Mouse (Mus musculus): ENCODE results near the gene Asxl2. TPM values are rescaled to one million over a fixed set of nuclear protein-coding genes. Genes with fewer than 3 reads are reported as not detected.
"Not testable (repeated sequence)": the region's sequence is repeated elsewhere in the genome, so short reads cannot be mapped to it uniquely, and the experiment has no call there.

The Asxl2 gene
- polyA plus RNA-seq, 1 experiment from 2014 or later: 11.8 TPM

DNA sequence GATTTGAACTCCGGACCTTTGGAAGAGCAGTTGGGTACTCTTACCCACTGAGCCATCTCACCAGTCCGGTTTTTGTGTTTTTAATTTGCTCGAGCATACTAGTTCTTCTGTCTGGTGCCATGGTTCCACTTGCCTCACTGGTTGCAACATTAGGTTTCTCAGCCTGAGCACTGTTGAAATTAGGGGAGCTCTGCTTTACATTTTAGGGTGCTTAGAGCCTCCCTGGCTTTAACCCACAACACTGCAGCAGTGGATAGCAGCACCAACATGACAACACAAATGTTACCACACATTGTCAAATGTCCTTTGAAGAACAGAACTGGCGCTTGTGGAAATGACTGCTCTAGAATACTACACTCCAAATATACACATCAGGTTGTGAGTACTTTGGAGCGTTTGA lies 98.9 kb downstream of the Asxl2 start:
- ATAC-seq (ENCODE audit: low FRiP score) (no peak), DNase-seq (ENCODE audit: low spot score) (no peak)
- Histone ChIP-seq H3K9ac (no peak overlapping the region), H3K4me2 (replicated peaks) (no peak overlapping the region), H3K9me3 (ENCODE audit: control insufficient read depth, low read length) (no peaks in the 10 kb centered on the region), H3K4me1 (replicated peaks; ENCODE audit: control insufficient read depth, insufficient read depth, low read length) (no peaks in the 10 kb centered on the region), H3K36me3 (replicated peaks; ENCODE audit: control insufficient read depth, insufficient read depth) (no peaks in the 10 kb centered on the region), H3K27ac (no peak overlapping the region), H3K4me3 (replicated peaks; ENCODE audit: low read length) (no peak overlapping the region), H3K27me3 (ENCODE audit: control insufficient read depth, insufficient read depth, low read length) (no peaks in the 10 kb centered on the region)
- WGBS: 94% methylated on average over 5 of the region's 5 CpGs

DNA sequence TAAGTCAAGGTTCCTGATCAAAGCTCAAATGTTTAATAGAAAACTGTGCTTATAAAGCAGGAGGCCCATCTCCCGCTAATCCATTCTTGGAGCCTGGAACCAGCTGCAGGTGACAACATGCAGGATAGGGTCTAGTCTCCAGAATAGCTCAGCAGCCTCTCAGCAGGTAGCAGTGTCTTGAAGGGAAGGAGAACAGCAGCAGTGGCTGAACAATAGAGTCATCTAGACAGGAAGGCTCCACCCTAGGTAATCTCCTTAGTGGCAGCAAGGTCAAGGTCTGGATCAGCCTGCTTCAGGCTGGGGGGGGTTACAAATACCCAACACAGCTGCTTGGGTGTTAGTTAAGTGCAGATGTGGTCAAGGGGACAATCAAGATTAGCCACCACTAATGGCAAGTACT lies 108.8 kb downstream of the Asxl2 start:
- not testable (repeated sequence) for H3K36me3 ChIP-seq (replicated peaks; ENCODE audit: control insufficient read depth, insufficient read depth); H3K27ac ChIP-seq; H3K27me3 ChIP-seq (ENCODE audit: control insufficient read depth, insufficient read depth, low read length); H3K4me1 ChIP-seq (replicated peaks; ENCODE audit: control insufficient read depth, insufficient read depth, low read length); H3K9ac ChIP-seq; ATAC-seq (ENCODE audit: low FRiP score); H3K4me2 ChIP-seq (replicated peaks); H3K9me3 ChIP-seq (ENCODE audit: control insufficient read depth, low read length); H3K4me3 ChIP-seq (replicated peaks; ENCODE audit: low read length); DNase-seq (ENCODE audit: low spot score)
- 96% methylated on average over 1 of the region's 1 CpGs for WGBS

DNA sequence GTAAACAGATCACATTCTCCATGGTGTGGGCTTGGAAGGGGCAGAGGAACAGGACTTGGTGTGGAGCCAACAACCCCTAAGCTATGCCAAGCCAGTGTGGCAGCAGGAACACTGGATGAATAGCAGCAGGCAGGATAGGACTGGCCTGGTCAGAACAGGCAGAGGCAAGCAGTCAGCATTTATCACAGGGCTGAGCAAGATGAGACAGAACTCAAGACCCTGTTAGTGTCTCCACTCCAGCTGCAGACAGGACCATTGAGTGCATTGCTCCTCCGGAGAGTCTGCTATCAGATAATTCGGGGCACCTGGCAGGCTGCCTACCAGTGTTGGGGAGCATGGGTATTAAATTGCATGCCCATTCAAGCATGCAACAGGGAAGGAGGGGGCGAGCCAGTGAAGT lies 111.0 kb downstream of the Asxl2 start:
- Histone ChIP-seq H3K4me1 (replicated peaks; ENCODE audit: control insufficient read depth, insufficient read depth, low read length) (no peaks in the 10 kb centered on the region), H3K4me3 (replicated peaks; ENCODE audit: low read length) (no peak overlapping the region), H3K27ac (no peak overlapping the region), H3K36me3 (replicated peaks; ENCODE audit: control insufficient read depth, insufficient read depth) (no peaks in the 10 kb centered on the region), H3K4me2 (replicated peaks) (no peak overlapping the region), H3K9me3 (ENCODE audit: control insufficient read depth, low read length) (no peaks in the 10 kb centered on the region), H3K27me3 (ENCODE audit: control insufficient read depth, insufficient read depth, low read length) (no peaks in the 10 kb centered on the region), H3K9ac (no peak overlapping the region)
- whole genome bisulfite sequencing: 65% methylated on average over 3 of the region's 3 CpGs
- DNase-seq (ENCODE audit: low spot score) (peak; percentile 25), ATAC-seq (ENCODE audit: low FRiP score) (peak; percentile 81; the same call in 1 of the 2 replicates)

DNA sequence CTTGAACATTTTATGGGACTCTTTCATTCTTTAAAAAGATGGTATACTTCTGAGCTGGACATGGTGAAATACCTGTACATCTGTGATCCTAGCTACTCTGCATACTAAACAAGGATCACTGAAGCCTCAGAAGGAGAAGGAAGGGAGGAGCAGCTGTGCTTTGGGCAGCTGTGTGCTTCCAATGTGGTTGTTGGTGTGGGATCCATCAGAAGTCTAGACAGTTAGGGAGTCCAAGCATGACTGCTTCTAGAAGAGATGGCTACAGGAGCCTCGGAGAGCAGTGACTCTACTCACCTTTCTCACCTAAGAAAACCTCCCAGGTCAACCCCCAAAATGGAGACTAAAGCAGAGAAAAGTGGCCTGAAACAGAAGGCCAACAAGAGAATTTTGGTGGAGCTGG lies 111.4 kb downstream of the Asxl2 start:
- Histone ChIP-seq H3K9ac (no peak overlapping the region), H3K27me3 (ENCODE audit: control insufficient read depth, insufficient read depth, low read length) (no peaks in the 10 kb centered on the region), H3K36me3 (replicated peaks; ENCODE audit: control insufficient read depth, insufficient read depth) (no peaks in the 10 kb centered on the region), H3K9me3 (ENCODE audit: control insufficient read depth, low read length) (no peaks in the 10 kb centered on the region), H3K4me3 (replicated peaks; ENCODE audit: low read length) (no peak overlapping the region), H3K27ac (no peak overlapping the region), H3K4me2 (replicated peaks) (no peak overlapping the region), H3K4me1 (replicated peaks; ENCODE audit: control insufficient read depth, insufficient read depth, low read length) (no peaks in the 10 kb centered on the region)
- DNase-seq (ENCODE audit: low spot score): no peak
- ATAC-seq (ENCODE audit: low FRiP score): no peak
- WGBS: 85% methylated on average over 1 of the region's 1 CpGs

DNA sequence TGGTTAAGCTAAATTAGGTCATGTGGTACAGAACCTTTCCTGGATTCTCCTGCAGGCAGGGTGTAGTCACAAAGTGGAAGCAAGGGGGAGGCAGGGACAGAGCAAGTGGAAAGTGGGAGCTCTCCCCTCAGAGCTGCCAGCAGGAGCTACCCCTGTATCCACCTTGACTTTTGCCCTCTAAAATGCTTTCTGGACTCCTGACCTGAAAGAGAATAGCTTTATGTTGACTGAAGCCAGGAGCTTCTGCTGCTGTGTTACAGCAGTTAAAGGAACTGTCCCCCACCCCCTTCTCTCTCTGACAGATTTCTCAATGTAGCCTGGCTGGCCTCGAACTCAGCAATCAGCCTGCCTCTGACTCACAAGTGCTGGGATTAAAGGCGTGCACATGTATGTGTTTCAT lies 112.9 kb downstream of the Asxl2 start:
- no peak for DNase-seq (ENCODE audit: low spot score)
- H3K9me3 ChIP-seq (ENCODE audit: control insufficient read depth, low read length): no peaks in the 10 kb centered on the region
- WGBS: 81% methylated on average over 2 of the region's 2 CpGs
- no peaks in the 10 kb centered on the region for H3K4me1 ChIP-seq (replicated peaks; ENCODE audit: control insufficient read depth, insufficient read depth, low read length)
- no peak overlapping the region for H3K9ac ChIP-seq
- no peak overlapping the region for H3K4me2 ChIP-seq (replicated peaks)
- no peaks in the 10 kb centered on the region for H3K27me3 ChIP-seq (ENCODE audit: control insufficient read depth, insufficient read depth, low read length)
- no peak for ATAC-seq (ENCODE audit: low FRiP score)
- no peaks in the 10 kb centered on the region for H3K36me3 ChIP-seq (replicated peaks; ENCODE audit: control insufficient read depth, insufficient read depth)
- no peak overlapping the region for H3K27ac ChIP-seq
- H3K4me3 ChIP-seq (replicated peaks; ENCODE audit: low read length): no peak overlapping the region

DNA sequence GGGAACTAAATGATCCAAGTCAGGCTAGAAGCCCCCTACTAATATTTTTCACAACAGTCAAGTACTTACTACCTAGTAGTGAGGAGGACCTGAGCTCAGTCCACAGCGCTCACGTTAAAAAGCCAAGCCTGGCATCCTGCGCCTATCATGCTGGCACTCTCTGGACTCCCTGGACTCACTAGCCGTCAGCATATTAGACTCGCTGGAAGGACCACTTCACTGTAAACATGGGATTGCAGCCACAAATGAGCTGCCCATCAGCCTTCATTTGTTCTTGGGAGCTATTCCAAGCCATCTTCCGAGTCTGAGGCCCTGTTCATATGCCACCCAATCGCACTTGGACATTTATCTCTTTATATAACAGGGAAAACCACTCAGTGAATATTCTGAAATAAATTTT lies 114.2 kb downstream of the Asxl2 start:
- 93% methylated on average over 7 of the region's 7 CpGs for WGBS
- no peaks in the 10 kb centered on the region for H3K27me3 ChIP-seq (ENCODE audit: control insufficient read depth, insufficient read depth, low read length)
- no peaks in the 10 kb centered on the region for H3K9me3 ChIP-seq (ENCODE audit: control insufficient read depth, low read length)
- H3K9ac ChIP-seq: no peak overlapping the region
- DNase-seq (ENCODE audit: low spot score): no peak
- no peaks in the 10 kb centered on the region for H3K36me3 ChIP-seq (replicated peaks; ENCODE audit: control insufficient read depth, insufficient read depth)
- no peak for ATAC-seq (ENCODE audit: low FRiP score)
- no peak overlapping the region for H3K4me2 ChIP-seq (replicated peaks)
- no peaks in the 10 kb centered on the region for H3K4me1 ChIP-seq (replicated peaks; ENCODE audit: control insufficient read depth, insufficient read depth, low read length)
- H3K4me3 ChIP-seq (replicated peaks; ENCODE audit: low read length): no peak overlapping the region
- no peak overlapping the region for H3K27ac ChIP-seq

DNA sequence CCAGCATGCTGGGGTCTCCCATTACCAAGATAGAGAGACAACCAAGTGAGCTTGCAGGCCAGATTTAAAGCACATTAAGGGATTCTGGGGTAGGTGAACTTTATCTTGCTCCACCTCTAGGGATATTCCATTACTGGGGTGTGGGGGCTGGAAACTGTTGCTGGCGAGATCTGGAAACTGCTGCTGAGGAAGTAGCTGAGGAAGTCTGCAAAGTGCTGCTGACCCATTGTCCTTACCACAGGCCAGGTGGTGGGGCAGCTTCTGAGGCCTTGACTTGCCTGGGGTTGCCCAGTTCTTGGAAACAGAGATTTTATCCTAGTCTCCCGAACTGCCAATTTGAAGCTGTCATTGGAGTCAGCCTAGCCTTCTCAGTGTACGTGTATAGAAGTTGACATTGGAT lies 118.8 kb downstream of the Asxl2 start:
- Histone ChIP-seq H3K4me2 (replicated peaks) (no peak overlapping the region), H3K9ac (no peak overlapping the region), H3K27ac (no peak overlapping the region), H3K4me1 (replicated peaks; ENCODE audit: control insufficient read depth, insufficient read depth, low read length) (no peaks in the 10 kb centered on the region), H3K36me3 (replicated peaks; ENCODE audit: control insufficient read depth, insufficient read depth) (no peaks in the 10 kb centered on the region), H3K27me3 (ENCODE audit: control insufficient read depth, insufficient read depth, low read length) (no peaks in the 10 kb centered on the region), H3K9me3 (ENCODE audit: control insufficient read depth, low read length) (no peaks in the 10 kb centered on the region), H3K4me3 (replicated peaks; ENCODE audit: low read length) (no peak overlapping the region)
- DNase-seq (ENCODE audit: low spot score) (no peak), ATAC-seq (ENCODE audit: low FRiP score) (no peak)
- WGBS: 85% methylated on average over 3 of the region's 3 CpGs

DNA sequence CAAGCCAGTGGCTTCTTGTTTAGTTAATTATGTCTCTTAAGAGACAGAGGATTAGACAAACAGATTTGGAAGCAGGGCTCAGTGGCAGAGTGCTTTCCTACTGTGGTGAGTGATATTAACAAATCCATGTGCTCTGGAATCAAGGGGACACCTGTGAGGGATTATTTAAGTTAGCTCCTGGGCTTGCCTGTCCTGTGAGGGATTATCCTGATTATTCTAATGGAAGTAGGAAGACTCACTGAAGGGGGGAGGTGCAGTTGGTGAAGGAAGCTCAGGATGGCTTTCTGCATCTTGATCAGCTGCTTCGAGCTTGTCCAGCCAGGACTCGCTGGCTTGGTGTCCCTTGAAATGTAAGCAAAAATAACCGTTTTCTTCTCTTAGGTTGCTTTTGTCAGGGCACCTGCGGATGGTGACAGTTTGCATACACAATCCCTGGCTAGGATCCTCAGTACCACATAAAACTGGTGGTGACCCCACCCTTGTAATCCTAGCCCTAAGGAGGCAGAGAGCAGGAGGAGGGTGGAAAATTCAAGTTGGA lies 119.5 kb downstream of the Asxl2 start:
- H3K9ac ChIP-seq: no peak overlapping the region
- H3K27me3 ChIP-seq (ENCODE audit: control insufficient read depth, insufficient read depth, low read length): no peaks in the 10 kb centered on the region
- no peaks in the 10 kb centered on the region for H3K4me1 ChIP-seq (replicated peaks; ENCODE audit: control insufficient read depth, insufficient read depth, low read length)
- no peak overlapping the region for H3K27ac ChIP-seq
- H3K36me3 ChIP-seq (replicated peaks; ENCODE audit: control insufficient read depth, insufficient read depth): no peaks in the 10 kb centered on the region
- H3K4me3 ChIP-seq (replicated peaks; ENCODE audit: low read length): no peak overlapping the region
- no peaks in the 10 kb centered on the region for H3K9me3 ChIP-seq (ENCODE audit: control insufficient read depth, low read length)
- no peak for ATAC-seq (ENCODE audit: low FRiP score)
- 35% methylated on average over 4 of the region's 4 CpGs for WGBS
- H3K4me2 ChIP-seq (replicated peaks): no peak overlapping the region
- DNase-seq (ENCODE audit: low spot score): no peak

DNA sequence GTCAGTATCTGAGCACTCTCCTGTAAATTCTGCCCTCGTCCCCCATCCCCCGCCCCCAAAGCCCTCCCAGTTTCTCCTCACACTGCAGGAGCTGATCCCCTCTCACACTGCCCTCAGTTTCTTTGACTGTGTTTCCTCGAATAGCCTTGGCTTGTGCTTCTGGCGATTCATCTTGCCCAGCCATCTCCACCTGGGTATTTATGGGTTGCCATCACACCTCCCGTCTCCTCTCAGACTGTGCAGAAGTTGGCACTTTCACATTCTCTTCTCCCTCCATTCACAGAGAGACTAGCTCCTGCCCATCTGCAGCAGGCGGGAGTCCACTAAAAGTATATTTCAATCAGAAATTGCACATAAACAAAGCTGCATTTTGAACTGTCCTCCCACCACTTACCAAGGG lies 120.1 kb downstream of the Asxl2 start:
- Histone ChIP-seq H3K27me3 (ENCODE audit: control insufficient read depth, insufficient read depth, low read length) (no peaks in the 10 kb centered on the region), H3K9me3 (ENCODE audit: control insufficient read depth, low read length) (no peaks in the 10 kb centered on the region), H3K27ac (no peak overlapping the region), H3K9ac (no peak overlapping the region), H3K4me2 (replicated peaks) (no peak overlapping the region), H3K4me3 (replicated peaks; ENCODE audit: low read length) (no peak overlapping the region), H3K4me1 (replicated peaks; ENCODE audit: control insufficient read depth, insufficient read depth, low read length) (no peaks in the 10 kb centered on the region), H3K36me3 (replicated peaks; ENCODE audit: control insufficient read depth, insufficient read depth) (no peaks in the 10 kb centered on the region)
- ATAC-seq (ENCODE audit: low FRiP score) (no peak), DNase-seq (ENCODE audit: low spot score) (no peak)
- WGBS: 39% methylated on average over 6 of the region's 6 CpGs

DNA sequence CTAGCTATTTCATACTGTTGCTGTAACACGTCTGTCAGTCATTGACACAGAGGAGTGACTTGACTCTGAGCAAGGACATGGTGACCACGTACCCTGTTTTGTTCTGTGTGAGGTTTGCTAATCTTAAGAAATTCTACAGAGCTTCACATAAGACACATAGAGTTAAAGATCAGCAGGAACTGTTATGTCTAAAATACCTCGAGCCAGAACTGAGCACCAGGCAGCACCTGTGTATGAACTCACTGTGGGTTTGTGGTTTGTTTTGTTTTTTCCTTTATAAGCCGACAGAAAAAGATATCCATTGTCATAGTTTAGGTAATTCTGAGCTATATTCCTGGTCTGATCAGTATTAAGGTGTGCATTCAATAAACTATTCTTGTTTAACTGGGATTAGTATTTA lies 120.8 kb downstream of the Asxl2 start:
- H3K27ac ChIP-seq: no peak overlapping the region
- WGBS: 62% methylated on average over 4 of the region's 4 CpGs

More for the DNA sequence above, 120.8 kb downstream of the Asxl2 start:
- DNase-seq (ENCODE audit: low spot score): no peak
- Histone ChIP-seq H3K36me3 (replicated peaks; ENCODE audit: control insufficient read depth, insufficient read depth) (no peaks in the 10 kb centered on the region), H3K4me3 (replicated peaks; ENCODE audit: low read length) (no peak overlapping the region), H3K9me3 (ENCODE audit: control insufficient read depth, low read length) (no peaks in the 10 kb centered on the region), H3K4me1 (replicated peaks; ENCODE audit: control insufficient read depth, insufficient read depth, low read length) (no peaks in the 10 kb centered on the region), H3K4me2 (replicated peaks) (no peak overlapping the region), H3K27me3 (ENCODE audit: control insufficient read depth, insufficient read depth, low read length) (no peaks in the 10 kb centered on the region), H3K9ac (no peak overlapping the region)
- no peak for ATAC-seq (ENCODE audit: low FRiP score)
